Mouse (Mus musculus) limb, embryonic 10.5 days (tissue): ENCODE data around the gene Dab2ip. TPM values are rescaled to one million over a fixed set of nuclear protein-coding genes. Genes with fewer than 3 reads are reported as not detected.

Experiments
- DNase-seq: peaks from one replicate; pipeline ENCODE4 v3.0.0-alpha.2; 2017; ENCODE audit warnings: low spot score
- H3K27ac ChIP-seq: fragments of 300-500 bp; sonication (generic); 2 replicates; pipeline ENCODE4 v1.5.1; 2016; ENCODE audit warnings: mild to moderate bottlenecking
- H3K27me3 ChIP-seq: fragments of 300-500 bp; sonication (generic); 2 replicates; pipeline ENCODE4 v1.6.1; 2016; ENCODE audit warnings: low read depth, mild to moderate bottlenecking; ENCODE audit not compliant: poor library complexity, severe bottlenecking
- H3K36me3 ChIP-seq: fragments of 300-500 bp; sonication (generic); 2 replicates; pipeline ENCODE4 v1.6.1; 2016; ENCODE audit warnings: mild to moderate bottlenecking, moderate library complexity
- H3K4me1 ChIP-seq: fragments of 300-500 bp; sonication (generic); 2 replicates; pipeline ENCODE4 v1.6.1; 2016
- H3K4me3 ChIP-seq: fragments of 300-500 bp; sonication (generic); 2 replicates; pipeline ENCODE4 v1.5.1; 2016; ENCODE audit warnings: mild to moderate bottlenecking, moderate library complexity
- H3K9me3 ChIP-seq: fragments of 300-500 bp; sonication (generic); replicated peaks from 2 replicates; pipeline ENCODE4 v1.6.1; 2016; ENCODE audit warnings: mild to moderate bottlenecking
- WGBS: fragments of 180-500 bp; shearing (Covaris S2); methylation state at CpG from one replicate; pipeline ENCODE4 v1.1.7; 2016; 5-methylcytosine and 5-hydroxymethylcytosine counted together
- polyA plus RNA-seq: library from polyadenylated mRNA; unstranded; fragments of >200 nt; fragmentation: Nextera tagmentation; extraction: Ambion mirVana; gene quantifications from 2 replicates; pipeline ENCODE4 v1.2.1, GENCODE M21; 2016

Dab2ip gene
- polyA plus RNA-seq, 1 experiment from 2014 or later, result 49.7 TPM

DNA sequence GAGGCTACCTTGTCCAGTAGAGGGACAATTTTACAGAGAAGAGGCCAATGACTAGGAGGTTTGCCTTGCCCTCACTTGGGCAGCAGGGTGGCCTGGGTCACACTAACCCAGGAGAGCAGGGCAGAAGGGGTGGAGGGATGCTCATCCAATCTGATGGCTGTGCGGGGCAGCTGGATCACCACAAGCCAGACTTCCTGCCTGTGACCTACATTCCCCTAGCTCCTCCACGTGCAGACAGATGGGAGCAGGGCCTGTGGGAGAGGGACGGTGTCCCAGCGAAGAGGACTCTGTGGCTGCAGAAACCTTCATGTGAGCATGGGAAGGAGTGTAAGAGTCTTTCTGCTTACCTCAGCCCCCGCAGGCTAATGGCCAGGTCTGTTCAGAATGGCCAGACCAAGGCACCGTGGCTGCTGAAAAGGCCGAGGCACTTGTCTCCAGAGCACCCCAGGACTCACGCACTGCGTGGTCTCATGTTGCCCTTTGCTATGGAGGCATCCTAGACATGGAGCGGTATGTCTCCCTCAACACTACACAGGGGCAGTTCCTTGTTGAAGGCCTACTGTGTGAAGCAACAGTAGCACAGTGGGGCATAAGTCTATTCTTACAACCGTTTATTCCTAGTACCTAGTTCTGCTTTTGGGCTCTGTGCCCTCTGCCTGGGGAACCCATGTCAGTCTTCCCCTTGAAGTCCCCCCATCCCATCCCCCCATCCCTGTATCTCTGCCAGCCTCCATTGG, 9.1 kb downstream of the Dab2ip start:
- Histone ChIP-seq H3K4me1 (0 out of 2 replicates have a peak, but pooled peaks cover 5% of the 10 kb centered on the region), H3K27me3 (no peaks in the 10 kb centered on the region), H3K4me3 (no peak overlapping the region), H3K36me3 (no peaks in the 10 kb centered on the region), H3K9me3 (no peaks in the 10 kb centered on the region), H3K27ac (no peak overlapping the region)
- 88% methylated on average over 11 of the region's 11 CpGs for WGBS
- DNase-seq, result no peak

- DNase-seq, result no peak
- Histone ChIP-seq H3K27ac (no peak overlapping the region), H3K4me3 (no peak overlapping the region), H3K36me3 (no peaks in the 10 kb centered on the region), H3K27me3 (no peaks in the 10 kb centered on the region), H3K4me1 (0 out of 2 replicates have a peak, but pooled peaks cover 5% of the 10 kb centered on the region), H3K9me3 (no peaks in the 10 kb centered on the region)
- 89% methylated on average over 4 of the region's 4 CpGs for WGBS
Measured at GRCm38 (mm10) chr2:35567694-35568149, 9.7 kb downstream of the Dab2ip start.

GRCm38 (mm10) chr2:35570743-35571142, 12.7 kb downstream of the Dab2ip start:
- 83% methylated on average over 4 of the region's 4 CpGs for WGBS
- Histone ChIP-seq H3K4me1 (0 out of 2 replicates have a peak, but pooled peaks cover 5% of the 10 kb centered on the region), H3K36me3 (no peaks in the 10 kb centered on the region), H3K27ac (no peak overlapping the region), H3K27me3 (0 out of 2 replicates have a peak, but pooled peaks cover 7% of the 10 kb centered on the region), H3K4me3 (no peak overlapping the region), H3K9me3 (no peaks in the 10 kb centered on the region)
- DNase-seq, result no peak

GRCm38 (mm10) chr2:35574643-35575042, 16.6 kb downstream of the Dab2ip start:
- peaks cover 38% of the 10 kb centered on the region for H3K27me3 ChIP-seq
- no peaks in the 10 kb centered on the region for H3K36me3 ChIP-seq
- no peak for DNase-seq
- H3K9me3 ChIP-seq, result no peaks in the 10 kb centered on the region
- no peak overlapping the region for H3K27ac ChIP-seq
- no peaks in the 10 kb centered on the region for H3K4me1 ChIP-seq
- H3K4me3 ChIP-seq, result no peak overlapping the region
- 67% methylated on average over 1 of the region's 1 CpGs for WGBS

DNA sequence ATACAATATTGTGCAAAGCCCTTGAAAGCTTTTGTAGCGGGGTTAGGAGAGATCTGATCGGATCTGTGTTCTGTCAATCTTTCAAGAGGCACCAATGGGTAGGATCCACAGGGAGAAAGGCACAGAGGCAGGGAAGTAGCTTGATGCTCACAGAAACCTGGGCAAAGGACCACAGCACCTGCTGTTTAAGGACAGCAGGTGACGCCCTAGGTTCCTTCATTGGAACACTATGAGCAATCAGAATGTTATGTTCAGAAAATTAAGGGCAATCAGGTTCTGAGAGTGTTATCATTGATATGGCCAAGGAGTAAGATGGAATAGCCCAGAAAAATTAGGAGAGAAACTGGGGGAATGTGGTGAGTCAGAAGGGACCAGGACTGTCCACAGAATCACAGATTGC, 18.6 kb downstream of the Dab2ip start:
- no peak overlapping the region for H3K4me3 ChIP-seq
- H3K4me1 ChIP-seq, result peaks cover 6% of the 10 kb centered on the region
- no peak for DNase-seq
- no peaks in the 10 kb centered on the region for H3K36me3 ChIP-seq
- no peak overlapping the region for H3K27ac ChIP-seq
- WGBS, result 88% methylated on average over 3 of the region's 3 CpGs
- H3K27me3 ChIP-seq, result peaks cover 58% of the 10 kb centered on the region
- H3K9me3 ChIP-seq, result no peaks in the 10 kb centered on the region

DNA sequence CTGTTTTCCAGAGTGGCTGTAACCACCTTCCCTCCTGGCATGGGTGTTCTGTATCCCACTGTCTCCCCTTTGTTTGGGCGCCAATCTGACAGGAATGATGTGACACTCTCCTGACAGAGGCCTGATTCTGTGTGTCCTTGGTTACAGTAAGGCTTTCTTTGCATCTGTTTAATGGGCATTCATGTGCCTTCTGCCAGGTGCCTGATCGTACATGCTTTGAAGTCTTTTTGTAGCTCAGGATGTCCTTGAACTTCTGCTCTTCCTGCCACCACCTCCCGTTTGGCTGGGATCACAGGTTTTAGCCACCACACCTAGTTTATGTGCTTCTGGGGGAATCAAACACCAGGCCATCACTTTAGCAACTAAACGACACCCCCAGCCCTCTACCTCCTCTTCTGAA, 22.0 kb downstream of the Dab2ip start:
- Histone ChIP-seq H3K27me3 (peaks cover 86% of the 10 kb centered on the region), H3K27ac (no peak overlapping the region), H3K36me3 (no peaks in the 10 kb centered on the region), H3K9me3 (no peaks in the 10 kb centered on the region), H3K4me1 (peaks cover 33% of the 10 kb centered on the region), H3K4me3 (no peak overlapping the region)
- WGBS, result 58% methylated on average over 4 of the region's 4 CpGs
- no peak for DNase-seq

- H3K36me3 ChIP-seq, result no peaks in the 10 kb centered on the region
- under 1% methylated on average over 76 of the region's 76 CpGs for WGBS
- peak overlapping the region; percentile 84 for H3K27ac ChIP-seq
- H3K9me3 ChIP-seq, result no peaks in the 10 kb centered on the region
- peaks cover 47% of the 10 kb centered on the region for H3K4me1 ChIP-seq
- peaks cover 100% of the 10 kb centered on the region for H3K27me3 ChIP-seq
- H3K4me3 ChIP-seq, result peak overlapping the region; percentile 65
- DNase-seq, result peak; percentile 73
Measured at GRCm38 (mm10) chr2:35581501-35582340, 23.7 kb downstream of the Dab2ip start.

- H3K9me3 ChIP-seq, result no peaks in the 10 kb centered on the region
- DNase-seq, result peak; percentile 72
- H3K36me3 ChIP-seq, result no peaks in the 10 kb centered on the region
- peak overlapping the region; percentile 65 for H3K4me3 ChIP-seq
- WGBS, result under 1% methylated on average over 44 of the region's 46 CpGs
- H3K27ac ChIP-seq, result peak overlapping the region; percentile 84
- H3K27me3 ChIP-seq, result peaks cover 100% of the 10 kb centered on the region
- peaks cover 53% of the 10 kb centered on the region for H3K4me1 ChIP-seq
Measured at GRCm38 (mm10) chr2:35582341-35582941, 24.4 kb downstream of the Dab2ip start.

- peaks cover 100% of the 10 kb centered on the region for H3K27me3 ChIP-seq
- H3K4me3 ChIP-seq, result no peak overlapping the region; the same call in 1 of the 2 replicates
- H3K36me3 ChIP-seq, result no peaks in the 10 kb centered on the region
- 51% methylated on average over 5 of the region's 5 CpGs for WGBS
- no peaks in the 10 kb centered on the region for H3K9me3 ChIP-seq
- DNase-seq, result no peak
- no peak overlapping the region for H3K27ac ChIP-seq
- H3K4me1 ChIP-seq, result peaks cover 63% of the 10 kb centered on the region
Measured at GRCm38 (mm10) chr2:35583406-35583805, 25.3 kb downstream of the Dab2ip start.

- DNase-seq, result no peak
- Histone ChIP-seq H3K9me3 (no peaks in the 10 kb centered on the region), H3K27ac (no peak overlapping the region), H3K36me3 (no peaks in the 10 kb centered on the region), H3K4me1 (peaks cover 68% of the 10 kb centered on the region), H3K27me3 (peaks cover 100% of the 10 kb centered on the region), H3K4me3 (no peak overlapping the region)
- WGBS, result 57% methylated on average over 3 of the region's 3 CpGs
Measured at GRCm38 (mm10) chr2:35584011-35584410, 25.9 kb downstream of the Dab2ip start.

DNA sequence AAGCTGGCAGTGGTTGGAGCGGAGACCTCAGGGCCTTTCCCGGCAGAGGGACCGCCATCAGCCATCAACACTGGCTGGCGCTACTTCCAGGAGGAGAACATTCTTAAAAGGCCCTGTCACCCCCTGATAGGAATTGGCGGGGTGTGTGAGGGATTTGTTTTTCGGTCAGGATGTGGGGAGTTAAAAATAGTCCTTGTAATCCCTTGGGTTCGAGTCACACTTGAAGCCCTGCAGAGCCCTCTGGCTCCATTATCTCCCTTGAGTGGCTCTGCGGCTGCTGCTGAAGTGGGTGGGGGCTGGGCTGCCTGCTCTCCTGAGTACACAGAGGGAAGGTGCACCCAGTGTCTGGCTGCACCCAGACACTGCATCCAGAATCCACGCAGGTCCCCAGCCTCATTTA, 30.3 kb downstream of the Dab2ip start:
- 55% methylated on average over 9 of the region's 9 CpGs for WGBS
- peaks cover 72% of the 10 kb centered on the region for H3K27me3 ChIP-seq

DNA sequence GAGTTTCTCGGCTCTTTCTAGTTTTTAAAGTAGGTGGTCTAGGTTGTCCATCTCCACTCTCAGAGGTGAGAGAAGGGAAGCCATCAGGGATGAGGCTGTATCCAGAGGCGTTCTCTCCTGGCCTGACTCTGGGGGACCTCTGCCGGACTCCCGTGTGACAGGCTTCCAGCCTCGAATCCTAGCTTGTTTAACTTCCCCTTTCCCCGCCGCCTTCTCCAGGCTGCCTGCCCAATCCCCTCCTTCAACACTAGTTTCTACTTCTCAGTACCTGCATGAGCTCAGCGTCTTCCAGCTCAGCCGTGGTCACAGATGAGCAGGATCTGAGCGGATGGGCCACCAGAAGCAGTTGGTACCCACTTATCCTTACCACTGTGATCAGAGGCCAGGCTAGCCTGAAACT, 31.3 kb downstream of the Dab2ip start:
- WGBS, result 65% methylated on average over 10 of the region's 10 CpGs
- DNase-seq, result no peak
- no peak overlapping the region for H3K4me3 ChIP-seq
- no peak overlapping the region for H3K27ac ChIP-seq
- H3K4me1 ChIP-seq, result peaks cover 46% of the 10 kb centered on the region
- H3K9me3 ChIP-seq, result no peaks in the 10 kb centered on the region
- H3K36me3 ChIP-seq, result no peaks in the 10 kb centered on the region
- H3K27me3 ChIP-seq, result peaks cover 62% of the 10 kb centered on the region

More for the DNA sequence above, 30.3 kb downstream of the Dab2ip start:
- Histone ChIP-seq H3K27ac (peak overlapping the region; percentile 25; the same call in 1 of the 2 replicates), H3K36me3 (no peaks in the 10 kb centered on the region), H3K4me1 (peaks cover 54% of the 10 kb centered on the region), H3K9me3 (no peaks in the 10 kb centered on the region), H3K4me3 (no peak overlapping the region)
- no peak for DNase-seq
